Mouse (Mus musculus): Measurements from ENCODE around the gene Dnajb5.

DNA sequence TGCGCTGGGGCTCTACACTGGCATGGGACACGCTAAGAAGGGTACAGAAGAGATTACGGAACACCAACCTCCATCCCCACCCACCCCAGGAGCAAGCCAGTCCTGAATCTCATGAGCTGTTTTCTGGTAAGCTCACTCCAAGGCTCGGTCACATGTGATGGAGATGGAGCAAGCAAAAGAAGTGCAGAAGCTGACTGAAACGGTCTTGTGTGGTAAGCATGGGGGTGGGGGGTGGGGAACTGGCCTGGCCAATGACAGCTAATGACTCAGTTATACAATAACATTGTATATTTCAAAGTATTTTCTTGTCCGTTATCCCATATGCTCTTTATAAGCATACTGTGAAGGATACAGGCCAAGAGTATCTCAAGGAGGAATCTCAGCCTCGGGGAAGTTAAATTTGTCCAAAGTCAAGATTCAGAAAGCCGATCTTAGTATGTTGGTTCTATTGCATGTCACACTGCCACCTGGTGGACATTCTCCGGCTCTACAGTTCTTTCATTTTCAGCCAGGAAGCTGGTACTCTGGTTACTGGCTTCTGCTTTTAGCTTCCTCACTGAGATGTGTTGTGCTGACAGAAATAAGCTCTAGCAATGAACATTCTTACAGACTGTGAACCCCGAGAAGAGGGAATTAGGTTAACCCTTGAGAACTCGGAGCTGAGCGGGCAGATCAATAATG is 15.6 kb downstream of the Dnajb5 start:
- TF ChIP-seq MAX (IDR thresholded peaks at IDR 0.05) (no peak), CTCF (IDR thresholded peaks at IDR 0.05; ENCODE audit: control insufficient read depth, insufficient read depth, insufficient read length) (no peak), MYOG (IDR thresholded peaks at IDR 0.05; ENCODE audit: control insufficient read depth, extremely low read depth, insufficient read length) (no peak), USF1 (IDR thresholded peaks at IDR 0.05; ENCODE audit: low read depth) (no peak), MYOD1 (IDR thresholded peaks at IDR 0.05; ENCODE audit: control insufficient read depth, insufficient read length, low read depth) (no peak), CEBPB (IDR thresholded peaks at IDR 0.05; ENCODE audit: low read depth) (no peak), FOSL1 (IDR thresholded peaks at IDR 0.05; ENCODE audit: insufficient read depth, low read length, poor library complexity, severe bottlenecking) (no peak)
